In genomic region chr5:127468151-127468550, GRCm38 (mm10) we compare ENCODE assay signal across 19 mouse cellular contexts.
DNase-seq lines count a peak whose midpoint lies in the region; ATAC-seq lines count a peak whose summit lies in the region.
"Had no signal": no experiment of that assay in that cellular context is flagged by ENCODE, and none has a peak within 500 bp of the region (broad histone marks: within the 10 kb centered on the region; RNA-seq: fewer than 3 reads in every experiment).

No protein-coding gene starts in this region.

- H3K9me3 ChIP-seq in heart, embryonic 11.5 days (replicated peaks; ENCODE audit: control insufficient read depth, low read length), result no peaks in the 10 kb centered on the region
- H3K9me3 ChIP-seq in embryonic facial prominence, embryonic 10.5 days, result no peaks in the 10 kb centered on the region
- H3K9me3 ChIP-seq: hindbrain, embryonic 13.5 days; midbrain, embryonic 10.5 days had no signal

- no peak overlapping the region for H3K4me3 ChIP-seq in heart, embryonic 11.5 days (ENCODE audit: low read depth, low read length)
- no peak overlapping the region for H3K4me3 ChIP-seq in embryonic facial prominence, embryonic 10.5 days
- H3K4me3 ChIP-seq: erythroblast, embryonic 14.5 days; hindbrain, embryonic 13.5 days; midbrain, embryonic 10.5 days had no signal

- H3K36me3 ChIP-seq in heart, embryonic 11.5 days (ENCODE audit: control insufficient read depth, insufficient read depth, low read length), result no peaks in the 10 kb centered on the region
- H3K36me3 ChIP-seq in embryonic facial prominence, embryonic 10.5 days (replicated peaks), result peaks cover 9% of the 10 kb centered on the region; the same call in 1 of the 2 replicates
- H3K36me3 ChIP-seq: hindbrain, embryonic 13.5 days had no signal

- 50% methylated on average over 5 of the region's 5 CpGs for WGBS in heart, embryonic 11.5 days (ENCODE audit: insufficient replicate concordance)
- WGBS in embryonic facial prominence, embryonic 10.5 days, result 54% methylated on average over 5 of the region's 5 CpGs

- no peaks in the 10 kb centered on the region for H3K27me3 ChIP-seq in heart, embryonic 11.5 days (ENCODE audit: control insufficient read depth, insufficient read depth, low read length)
- no peaks in the 10 kb centered on the region for H3K27me3 ChIP-seq in embryonic facial prominence, embryonic 10.5 days (replicated peaks; ENCODE audit: low read depth, poor library complexity, severe bottlenecking)
- H3K27me3 ChIP-seq: CH12.LX had no signal

- H3K4me1 ChIP-seq in heart, embryonic 11.5 days (ENCODE audit: control insufficient read depth, insufficient read depth, low read length), result no peaks in the 10 kb centered on the region
- peaks cover 24% of the 10 kb centered on the region for H3K4me1 ChIP-seq in embryonic facial prominence, embryonic 10.5 days

- H3K9ac ChIP-seq in heart, embryonic 11.5 days (ENCODE audit: low read depth, low read length), result no peak overlapping the region
- H3K9ac ChIP-seq: hindbrain, embryonic 13.5 days had no signal

- H3K4me2 ChIP-seq in heart, embryonic 11.5 days, result no peak overlapping the region
- H3K4me2 ChIP-seq: hindbrain, embryonic 13.5 days; liver, embryonic 11.5 days had no signal

- no peak overlapping the region for H3K27ac ChIP-seq in heart, embryonic 11.5 days (ENCODE audit: low read depth, low read length)
- H3K27ac ChIP-seq in embryonic facial prominence, embryonic 10.5 days (replicated peaks), result no peak overlapping the region
- H3K27ac ChIP-seq: hindbrain, embryonic 13.5 days; midbrain, embryonic 10.5 days had no signal

- peak; percentile 13 for DNase-seq in adrenal gland, adult 2 months
- no peak for DNase-seq in adrenal gland, adult 18-20 months (ENCODE audit: low spot score in 2 of 2)
- peak; percentile 52 for DNase-seq in heart, adult 8-10 months (ENCODE audit: low spot score)
- peak; percentile 58 for DNase-seq in brain, adult 2 months (ENCODE audit: low read depth, low spot score)
- peak; percentile 9 to 27 for DNase-seq in heart, postnatal 36 days
- DNase-seq in embryonic facial prominence, embryonic 10.5 days (ENCODE audit: low spot score), result no peak
- DNase-seq: cerebellum, adult 11-12 months; cerebellum, postnatal 36 days; lung, adult 2 months; lung, postnatal 4 days; thymus, postnatal 36 days had no signal

- intact Hi-C loops in heart, postnatal 36 days (cut with DNase I), result no loop called here

- no peak for ATAC-seq in heart, embryonic 11.5 days (replicated peaks; ENCODE audit: insufficient number of reproducible peaks, low FRiP score, low TSS enrichment)
- ATAC-seq in CD4-positive, CD25-positive, alpha-beta regulatory T cell, adult 4 months, result no peak
- ATAC-seq: intestine, embryonic 16.5 days had no signal

Comparison
In these comparisons a context has a peak if more than half of its experiments do, and no peak if none do; other contexts are left out.
1. DNase-seq: peak in adrenal gland, adult 2 months (single experiment), heart, adult 8-10 months (single experiment), brain, adult 2 months (single experiment) and heart, postnatal 36 days (2 of 2); none in adrenal gland, adult 18-20 months (0 of 2) and embryonic facial prominence, embryonic 10.5 days (single experiment).